Mouse (Mus musculus) liver, embryonic 14.5 days (tissue): Measurements from ENCODE around the gene Morf4l2. TPM values are rescaled to one million over a fixed set of nuclear protein-coding genes. Genes with fewer than 3 reads are reported as not detected.
A peak's percentile ranks its signal among the peaks of the same experiment; 100 is the strongest.

ENCODE experiments used
- ATAC-seq: fragments of 200-750 bp; cut with Nextera tagmentation; 2 replicates; pipeline ENCODE4 v1.8.0; 2017; ENCODE audit warnings: moderate number of reproducible peaks, mild to moderate bottlenecking, moderate library complexity; ENCODE audit not compliant: insufficient read depth
- DNase-seq, 3 experiments: peaks; one replicate each; pipeline ENCODE4 v3.0.0-alpha.2; 2012 to 2013; ENCODE audit warnings: low read depth in 3 of 3, low spot score in 3 of 3
- H3K27ac ChIP-seq: fragments of 300-500 bp; sonication (generic); 2 replicates; pipeline ENCODE4 v1.5.1; 2014; ENCODE audit warnings: moderate library complexity, mild to moderate bottlenecking, control low read depth, inconsistent platforms
- H3K27me3 ChIP-seq: fragments of 300-500 bp; sonication (generic); 2 replicates; pipeline ENCODE4 v1.6.1; 2014; ENCODE audit warnings: mild to moderate bottlenecking, low read length, moderate library complexity; ENCODE audit not compliant: control insufficient read depth, insufficient read depth
- H3K36me3 ChIP-seq: fragments of 300-500 bp; sonication (generic); replicated peaks from 2 replicates; pipeline ENCODE4 v1.6.1; 2014; ENCODE audit warnings: low read depth; ENCODE audit not compliant: control insufficient read depth, insufficient read depth
- H3K4me1 ChIP-seq, 2 experiments: fragments of 200-500 bp in 1 of 2; fragments of 300-500 bp in 1 of 2; sonication (generic) in 1 of 2; replicated peaks; 2 replicates each; pipeline ENCODE4 v1.6.1; 2012 to 2014; ENCODE audit warnings: antibody characterized with exemption in 1 of 2, inconsistent platforms in 1 of 2, low read length in 1 of 2; ENCODE audit not compliant: control insufficient read depth in 2 of 2, insufficient read depth in 2 of 2
- H3K4me2 ChIP-seq: fragments of 300-500 bp; sonication (generic); 2 replicates; pipeline ENCODE4 v1.6.1; 2014; ENCODE audit warnings: low read depth, mild to moderate bottlenecking, control low read depth, moderate library complexity
- H3K4me3 ChIP-seq, 2 experiments: fragments of 200-500 bp in 1 of 2; fragments of 300-500 bp in 1 of 2; sonication (generic) in 1 of 2; 2 replicates each; pipeline ENCODE4 v1.5.1; 2012 to 2014; ENCODE audit warnings: low read depth in 2 of 2, low read length in 2 of 2, mild to moderate bottlenecking in 2 of 2, control low read depth in 1 of 2, inconsistent platforms in 1 of 2, moderate library complexity in 1 of 2; ENCODE audit not compliant: insufficient read depth in 1 of 2
- H3K9ac ChIP-seq: fragments of 300-500 bp; sonication (generic); replicated peaks from 2 replicates; pipeline ENCODE4 v1.6.1; 2014; ENCODE audit warnings: mild to moderate bottlenecking, control low read depth, moderate library complexity
- H3K9me3 ChIP-seq: fragments of 300-500 bp; sonication (generic); 2 replicates; pipeline ENCODE4 v1.6.1; 2016; ENCODE audit warnings: low read length, mixed read lengths; ENCODE audit not compliant: control insufficient read depth
- CTCF ChIP-seq: IDR thresholded peaks from 2 replicates; pipeline ENCODE4 v1.5.1; 2016; ENCODE audit warnings: antibody characterized with exemption, low read depth, control low read depth
- EP300 ChIP-seq: IDR thresholded peaks from 2 replicates; pipeline ENCODE4 v1.6.1; 2016; ENCODE audit warnings: antibody characterized with exemption, low read depth
- WGBS: fragments of 180-500 bp; shearing (Covaris S2); extraction: QIAGEN DNeasy Blood & Tissue Kit; methylation state at CpG from one replicate; pipeline ENCODE4 v1.1.7; 2014; ENCODE audit not compliant: insufficient replicate concordance; 5-methylcytosine and 5-hydroxymethylcytosine counted together
- polyA plus RNA-seq, 2 experiments: library from polyadenylated mRNA; depleted of rRNA in 1 of 2; stranded (reverse) in 1 of 2; unstranded in 1 of 2; fragments of >200 nt; fragmentation: Nextera tagmentation in 1 of 2; extraction: Ambion mirVana in 1 of 2; gene quantifications; 2 replicates each; pipeline versions ENCODE4 v1.2.1 to v1.2.3; 2012 to 2014

Gene Morf4l2
- polyA plus RNA-seq, 2 experiments, result 111 to 193 TPM

- Histone ChIP-seq H3K27me3 (no peaks in the 10 kb centered on the region), H3K27ac (peak overlapping the region; percentile 68; the same call in 1 of the 2 replicates), H3K4me3 (peak overlapping the region; percentile 64 to 80), H3K4me2 (peak overlapping the region; percentile 77), H3K4me1 (peaks cover 0 to 2% of the 10 kb centered on the region in 2 experiments; a peak in 1 of 4 replicates), H3K9me3 (no peaks in the 10 kb centered on the region), H3K9ac (peak overlapping the region; percentile 63), H3K36me3 (no peaks in the 10 kb centered on the region)
- peak; percentile 58 for TF ChIP-seq CTCF
- no peak for TF ChIP-seq EP300
- WGBS, result 24% methylated on average over 5 of the region's 5 CpGs
- no peak for ATAC-seq
- peak; percentile 50 to 61 (median 55) for DNase-seq
These were observed 808 bp downstream of the Morf4l2 start for GRCm38 (mm10) chrX:136742661-136743103.

GRCm38 (mm10) chrX:136742241-136742640, 1.2 kb downstream of the Morf4l2 start:
- Histone ChIP-seq H3K4me2 (peak overlapping the region; percentile 77), H3K27ac (peak overlapping the region; percentile 68), H3K9me3 (no peaks in the 10 kb centered on the region), H3K36me3 (peaks cover 2% of the 10 kb centered on the region; the same call in 1 of the 2 replicates), H3K9ac (peak overlapping the region; percentile 63), H3K4me1 (peaks cover 0 to 2% of the 10 kb centered on the region in 2 experiments; a peak in 1 of 4 replicates), H3K27me3 (no peaks in the 10 kb centered on the region), H3K4me3 (peak overlapping the region; percentile 64 to 80)
- ATAC-seq (no peak), DNase-seq (no peak)
- no peak for TF ChIP-seq EP300
- WGBS, result 11% methylated on average over 10 of the region's 10 CpGs

GRCm38 (mm10) chrX:136741651-136742201, 1.8 kb downstream of the Morf4l2 start:
- peaks cover 2% of the 10 kb centered on the region; the same call in 1 of the 2 replicates for H3K36me3 ChIP-seq
- H3K9me3 ChIP-seq, result no peaks in the 10 kb centered on the region
- H3K4me2 ChIP-seq, result peak overlapping the region; percentile 77
- peak; percentile 74 for ATAC-seq
- peak overlapping the region; percentile 68 for H3K27ac ChIP-seq
- peak overlapping the region; percentile 63 for H3K9ac ChIP-seq
- TF ChIP-seq EP300, result no peak
- no peak for TF ChIP-seq CTCF
- no peaks in the 10 kb centered on the region for H3K27me3 ChIP-seq
- WGBS, result 16% methylated on average over 38 of the region's 46 CpGs
- H3K4me1 ChIP-seq, result peaks cover 0 to 2% of the 10 kb centered on the region in 2 experiments; a peak in 1 of 4 replicates
- H3K4me3 ChIP-seq, result peak overlapping the region; percentile 64 to 80
- DNase-seq, result peak in 2 of 3 experiments; percentile 24 to 39

GRCm38 (mm10) chrX:136740791-136741650, 2.5 kb downstream of the Morf4l2 start:
- peak; percentile 89 to 92 (median 90) for DNase-seq
- 19% methylated on average over 39 of the region's 39 CpGs for WGBS

More at GRCm38 (mm10) chrX:136740791-136741650, 2.5 kb downstream of the Morf4l2 start:
- Histone ChIP-seq H3K27me3 (no peaks in the 10 kb centered on the region), H3K4me2 (peak overlapping the region; percentile 77), H3K9me3 (no peaks in the 10 kb centered on the region), H3K4me1 (peaks cover 0 to 2% of the 10 kb centered on the region in 2 experiments; a peak in 1 of 4 replicates), H3K27ac (peak overlapping the region; percentile 72), H3K4me3 (peak overlapping the region; percentile 70 to 98), H3K9ac (peak overlapping the region; percentile 79), H3K36me3 (peaks cover 2% of the 10 kb centered on the region; the same call in 1 of the 2 replicates)
- peak; percentile 95 for ATAC-seq
- TF ChIP-seq EP300 (no peak), CTCF (no peak)
